ENCODE assay signal across 8 mouse cellular contexts in the genomic region with DNA sequence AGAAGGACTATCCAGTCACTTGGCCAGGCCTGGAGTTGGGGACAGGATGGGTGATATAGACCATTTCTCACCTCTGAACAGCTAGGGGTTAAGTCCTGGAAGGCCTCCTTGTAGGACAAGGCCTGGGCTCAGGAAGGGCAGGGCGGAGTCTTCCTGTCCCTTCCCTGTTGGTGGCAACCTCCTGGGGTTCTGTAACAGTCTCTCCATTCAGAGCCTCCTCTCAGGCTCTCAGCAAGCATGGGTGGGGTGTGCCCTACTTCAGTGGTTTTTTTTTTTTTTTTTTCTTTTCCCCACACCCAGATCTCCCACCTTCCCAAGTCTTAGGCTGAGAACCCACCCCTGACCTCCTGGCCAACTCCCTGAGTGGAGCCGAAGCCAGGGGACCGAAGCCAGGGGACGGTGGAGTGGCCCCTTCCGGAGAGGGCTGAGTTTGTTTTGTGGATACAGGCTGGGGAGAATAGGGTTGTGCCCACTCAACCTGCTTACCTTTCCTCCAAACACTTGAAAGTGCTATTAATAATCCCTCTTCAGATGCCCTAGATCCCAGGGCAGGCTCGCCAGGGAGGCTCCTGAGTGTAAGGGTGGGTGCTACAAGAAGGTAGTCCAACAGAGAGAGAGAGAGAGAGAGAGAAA. TPM values are rescaled to one million over a fixed set of nuclear protein-coding genes. Genes with fewer than 3 reads are reported as not detected.
DNase-seq lines count a peak whose midpoint lies in the region; ATAC-seq and TF ChIP-seq lines count a peak whose summit lies in the region.

No protein-coding gene starts in this region.

- H3K4me2 ChIP-seq in hindbrain, embryonic 11.5 days (replicated peaks; ENCODE audit: low read depth, low read length): peak overlapping the region; percentile 94
- H3K4me2 ChIP-seq in lung, embryonic 14.5 days: peak overlapping the region; percentile 87
- H3K4me2 ChIP-seq in stomach, embryonic 15.5 days: peak overlapping the region; percentile 85

- no peaks in the 10 kb centered on the region for H3K36me3 ChIP-seq in megakaryocyte, embryonic 14.5 days (replicated peaks; ENCODE audit: low read length)
- no peaks in the 10 kb centered on the region for H3K36me3 ChIP-seq in hindbrain, embryonic 11.5 days (ENCODE audit: control insufficient read depth, insufficient read depth, low read length)
- 0 out of 2 replicates have a peak, but pooled peaks cover 5% of the 10 kb centered on the region for H3K36me3 ChIP-seq in lung, embryonic 14.5 days (ENCODE audit: insufficient read depth)
- H3K36me3 ChIP-seq in stomach, embryonic 15.5 days: no peaks in the 10 kb centered on the region

- no peak for DNase-seq in hindbrain, embryonic 11.5 days (ENCODE audit: low spot score)
- DNase-seq in lung, embryonic 14.5 days: peak; percentile 59
- DNase-seq in c-Kit-positive CD71-positive TER-119-positive erythroid progenitor cells, embryonic 14.5 days (ENCODE audit: low spot score): no peak
- no peak for DNase-seq in cerebellum, postnatal 4 days (ENCODE audit: low spot score in 2 of 2)
- no peak for DNase-seq in T-cell, adult 2 months (ENCODE audit: low spot score)

- peak overlapping the region; percentile 94 for H3K4me3 ChIP-seq in megakaryocyte, embryonic 14.5 days (replicated peaks)
- H3K4me3 ChIP-seq in hindbrain, embryonic 11.5 days (ENCODE audit: low read depth, low read length): peak overlapping the region; percentile 69
- H3K4me3 ChIP-seq in lung, embryonic 14.5 days (ENCODE audit: low read depth, low read length): peak overlapping the region; percentile 88
- peak overlapping the region; percentile 83 for H3K4me3 ChIP-seq in stomach, embryonic 15.5 days (replicated peaks)

- H3K27ac ChIP-seq in hindbrain, embryonic 11.5 days (ENCODE audit: low read depth, low read length): no peak overlapping the region
- peak overlapping the region; percentile 94 for H3K27ac ChIP-seq in lung, embryonic 14.5 days (ENCODE audit: low read depth)
- peak overlapping the region; percentile 95 for H3K27ac ChIP-seq in stomach, embryonic 15.5 days

- TF ChIP-seq CTCF in lung, embryonic 14.5 days (IDR thresholded peaks at IDR 0.05; ENCODE audit: low read depth): no peak

- ATAC-seq in megakaryocyte, adult 5-6 weeks (ENCODE audit: poor library complexity, severe bottlenecking): no peak
- ATAC-seq in hindbrain, embryonic 11.5 days (ENCODE audit: low FRiP score): no peak
- ATAC-seq in lung, embryonic 14.5 days (ENCODE audit: insufficient read depth): 0 out of 2 replicates have a peak, but pooled peaks have one; percentile 4
- ATAC-seq in stomach, embryonic 15.5 days (ENCODE audit: insufficient read depth, low FRiP score, low read depth): no peak

- peaks cover 59% of the 10 kb centered on the region for H3K4me1 ChIP-seq in megakaryocyte, embryonic 14.5 days
- H3K4me1 ChIP-seq in hindbrain, embryonic 11.5 days (replicated peaks; ENCODE audit: control insufficient read depth, insufficient read depth, low read length): peaks cover 28% of the 10 kb centered on the region
- H3K4me1 ChIP-seq in lung, embryonic 14.5 days (ENCODE audit: insufficient read depth): peaks cover 48% of the 10 kb centered on the region
- H3K4me1 ChIP-seq in stomach, embryonic 15.5 days: peaks cover 73% of the 10 kb centered on the region

- H3K9ac ChIP-seq in hindbrain, embryonic 11.5 days (ENCODE audit: low read depth, low read length): 0 out of 2 replicates have a peak overlapping the region, but pooled peaks have one; percentile 8
- H3K9ac ChIP-seq in lung, embryonic 14.5 days: peak overlapping the region; percentile 83
- peak overlapping the region; percentile 94; the same call in 1 of the 2 replicates for H3K9ac ChIP-seq in stomach, embryonic 15.5 days

- peaks cover 87% of the 10 kb centered on the region for H3K27me3 ChIP-seq in megakaryocyte, embryonic 14.5 days (replicated peaks)
- no peaks in the 10 kb centered on the region for H3K27me3 ChIP-seq in hindbrain, embryonic 11.5 days (ENCODE audit: control insufficient read depth, insufficient read depth, low read length)
- H3K27me3 ChIP-seq in lung, embryonic 14.5 days (ENCODE audit: insufficient read depth, low read length): no peaks in the 10 kb centered on the region
- no peaks in the 10 kb centered on the region for H3K27me3 ChIP-seq in stomach, embryonic 15.5 days (replicated peaks)

- no peaks in the 10 kb centered on the region for H3K9me3 ChIP-seq in megakaryocyte, embryonic 14.5 days
- H3K9me3 ChIP-seq in hindbrain, embryonic 11.5 days (ENCODE audit: control insufficient read depth, low read length): no peaks in the 10 kb centered on the region
- H3K9me3 ChIP-seq in lung, embryonic 14.5 days (ENCODE audit: low read depth, low read length): no peaks in the 10 kb centered on the region
- H3K9me3 ChIP-seq in stomach, embryonic 15.5 days: no peaks in the 10 kb centered on the region

- WGBS in hindbrain, embryonic 11.5 days: 53% methylated on average over 6 of the region's 6 CpGs
- WGBS in lung, embryonic 14.5 days: 37% methylated on average over 6 of the region's 6 CpGs
- 44% methylated on average over 6 of the region's 6 CpGs for WGBS in stomach, embryonic 15.5 days

RNA-seq across cellular contexts. Expression of a gene that starts 2.0 kb away (rescaled TPM):
- polyA plus RNA-seq in megakaryocyte, embryonic 14.5 days (2012; ENCODE audit: insufficient read depth, low replicate concordance): 19.5 and 38.4 TPM in 2 replicates
- total RNA-seq in megakaryocyte, adult 5-6 weeks (2015): 18.4 and 20.9 TPM in 2 replicates
- 38.3 and 40.7 TPM in 2 replicates for total RNA-seq in megakaryocyte, adult 5-6 weeks (2017)
- polyA plus RNA-seq in hindbrain, embryonic 11.5 days (2014; fragmentation: Nextera tagmentation; extraction: Ambion mirVana): 11.6 and 13.1 TPM in 2 replicates
- 41.2 and 46.5 TPM in 2 replicates for polyA plus RNA-seq in lung, embryonic 14.5 days (2014; fragmentation: Nextera tagmentation; extraction: Ambion mirVana)
- 67.1 and 73.6 TPM in 2 replicates for polyA plus RNA-seq in stomach, embryonic 15.5 days (2015; fragmentation: Nextera tagmentation; extraction: Ambion mirVana)

RNA-seq across cellular contexts. Expression of a gene that starts 30.8 kb away (rescaled TPM):
- polyA plus RNA-seq in megakaryocyte, embryonic 14.5 days (2012; ENCODE audit: insufficient read depth, low replicate concordance): 1.6 TPM in 1 of 2 replicates, not detected in the other
- 0.09 and 0.30 TPM in 2 replicates for total RNA-seq in megakaryocyte, adult 5-6 weeks (2015)
- 0.48 and 1.3 TPM in 2 replicates for total RNA-seq in megakaryocyte, adult 5-6 weeks (2017)
- 62.8 and 64.7 TPM in 2 replicates for polyA plus RNA-seq in hindbrain, embryonic 11.5 days (2014; fragmentation: Nextera tagmentation; extraction: Ambion mirVana)
- polyA plus RNA-seq in lung, embryonic 14.5 days (2014; fragmentation: Nextera tagmentation; extraction: Ambion mirVana): 20.7 and 22.2 TPM in 2 replicates
- polyA plus RNA-seq in stomach, embryonic 15.5 days (2015; fragmentation: Nextera tagmentation; extraction: Ambion mirVana): 20.0 and 21.4 TPM in 2 replicates

Comparison
In these comparisons a context has a peak if more than half of its experiments do, and no peak if none do; other contexts are left out.
1. H3K9ac ChIP-seq: peak in every context shown above with its lines; median percentile 94 in stomach, embryonic 15.5 days; 83 in lung, embryonic 14.5 days; 8 in hindbrain, embryonic 11.5 days.